Mouse (Mus musculus) hindbrain, postnatal 0 days (tissue): ENCODE data around the gene Gca. TPM values are rescaled to one million over a fixed set of nuclear protein-coding genes. Genes with fewer than 3 reads are reported as not detected.

Source experiments
- ATAC-seq: fragments of 200-750 bp; cut with Nextera tagmentation; 2 replicates; pipeline ENCODE4 v1.8.0; 2017; ENCODE audit warnings: mild to moderate bottlenecking, moderate TSS enrichment, moderate library complexity
- DNase-seq: peaks from one replicate; pipeline ENCODE4 v3.0.0-alpha.2; 2015; ENCODE audit warnings: low spot score
- H3K27ac ChIP-seq: fragments of 300-500 bp; sonication (generic); 2 replicates; pipeline ENCODE4 v1.5.1; 2014; ENCODE audit warnings: mild to moderate bottlenecking
- H3K27me3 ChIP-seq: fragments of 300-500 bp; sonication (generic); 2 replicates; pipeline ENCODE4 v1.6.1; 2014; ENCODE audit warnings: low read length, mixed read lengths; ENCODE audit not compliant: insufficient read depth
- H3K36me3 ChIP-seq: fragments of 300-500 bp; sonication (generic); 2 replicates; pipeline ENCODE4 v1.6.1; 2014; ENCODE audit warnings: low read length, mixed read lengths; ENCODE audit not compliant: insufficient read depth
- H3K4me1 ChIP-seq: fragments of 300-500 bp; sonication (generic); 2 replicates; pipeline ENCODE4 v1.6.1; 2014; ENCODE audit warnings: antibody characterized with exemption, low read length, mixed read lengths; ENCODE audit not compliant: insufficient read depth
- H3K4me2 ChIP-seq: fragments of 300-500 bp; sonication (generic); 2 replicates; pipeline ENCODE4 v1.6.1; 2014; ENCODE audit warnings: low read depth, mild to moderate bottlenecking, low read length, moderate library complexity, mixed read lengths
- H3K4me3 ChIP-seq: fragments of 300-500 bp; sonication (generic); 2 replicates; pipeline ENCODE4 v1.5.1; 2014; ENCODE audit warnings: low read length
- H3K9ac ChIP-seq: fragments of 300-500 bp; sonication (generic); replicated peaks from 2 replicates; pipeline ENCODE4 v1.6.1; 2014; ENCODE audit warnings: mild to moderate bottlenecking, low read length, moderate library complexity, mixed read lengths
- H3K9me3 ChIP-seq: fragments of 300-500 bp; sonication (generic); 2 replicates; pipeline ENCODE4 v1.6.1; 2016; ENCODE audit warnings: low read length, mixed read lengths
- CTCF ChIP-seq: IDR thresholded peaks from 2 replicates; pipeline ENCODE4 v1.5.1; 2016; ENCODE audit warnings: antibody characterized with exemption, control low read depth, low read depth
- WGBS: fragments of 180-500 bp; shearing (Covaris S2); extraction: QIAGEN DNeasy Blood & Tissue Kit; methylation state at CpG from one replicate; pipeline ENCODE4 v1.1.7; 2014; 5-methylcytosine and 5-hydroxymethylcytosine counted together
- polyA plus RNA-seq: library from polyadenylated mRNA; unstranded; fragments of >200 nt; fragmentation: Nextera tagmentation; extraction: Ambion mirVana; gene quantifications from 2 replicates; pipeline ENCODE4 v1.2.1, GENCODE M21; 2015
- total RNA-seq: library from RNA; depleted of rRNA; stranded (reverse); fragments of >200 nt; gene quantifications from 2 replicates; pipeline ENCODE4 v1.2.3, GENCODE M21; 2014

Gene Gca
- total and polyA plus RNA-seq, 2 experiments from 2014 or later, result 2.7 to 4.3 TPM

DNA sequence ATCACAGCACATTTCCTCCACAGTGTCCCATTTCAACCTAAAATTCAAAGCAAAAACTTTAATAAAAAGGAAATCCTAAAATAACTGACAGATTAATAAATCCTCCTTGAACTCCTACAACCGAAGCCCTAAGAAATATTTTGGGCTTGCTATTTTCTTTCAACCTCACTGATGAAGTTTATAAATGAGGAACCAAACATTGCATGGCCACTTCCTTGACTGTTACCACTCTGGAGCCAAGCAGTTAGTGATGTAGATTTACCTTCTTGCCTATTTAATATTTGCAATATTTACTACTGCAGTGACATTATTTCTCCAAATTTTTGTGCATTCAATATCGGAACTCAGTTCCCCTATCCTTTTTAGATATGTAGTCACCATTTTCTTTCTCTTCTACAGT lies 24.2 kb upstream of the Gca start:
- no peaks in the 10 kb centered on the region; the same call in 1 of the 2 replicates for H3K4me1 ChIP-seq
- no peak for ATAC-seq
- WGBS, result 90% methylated on average over 2 of the region's 2 CpGs

DNA sequence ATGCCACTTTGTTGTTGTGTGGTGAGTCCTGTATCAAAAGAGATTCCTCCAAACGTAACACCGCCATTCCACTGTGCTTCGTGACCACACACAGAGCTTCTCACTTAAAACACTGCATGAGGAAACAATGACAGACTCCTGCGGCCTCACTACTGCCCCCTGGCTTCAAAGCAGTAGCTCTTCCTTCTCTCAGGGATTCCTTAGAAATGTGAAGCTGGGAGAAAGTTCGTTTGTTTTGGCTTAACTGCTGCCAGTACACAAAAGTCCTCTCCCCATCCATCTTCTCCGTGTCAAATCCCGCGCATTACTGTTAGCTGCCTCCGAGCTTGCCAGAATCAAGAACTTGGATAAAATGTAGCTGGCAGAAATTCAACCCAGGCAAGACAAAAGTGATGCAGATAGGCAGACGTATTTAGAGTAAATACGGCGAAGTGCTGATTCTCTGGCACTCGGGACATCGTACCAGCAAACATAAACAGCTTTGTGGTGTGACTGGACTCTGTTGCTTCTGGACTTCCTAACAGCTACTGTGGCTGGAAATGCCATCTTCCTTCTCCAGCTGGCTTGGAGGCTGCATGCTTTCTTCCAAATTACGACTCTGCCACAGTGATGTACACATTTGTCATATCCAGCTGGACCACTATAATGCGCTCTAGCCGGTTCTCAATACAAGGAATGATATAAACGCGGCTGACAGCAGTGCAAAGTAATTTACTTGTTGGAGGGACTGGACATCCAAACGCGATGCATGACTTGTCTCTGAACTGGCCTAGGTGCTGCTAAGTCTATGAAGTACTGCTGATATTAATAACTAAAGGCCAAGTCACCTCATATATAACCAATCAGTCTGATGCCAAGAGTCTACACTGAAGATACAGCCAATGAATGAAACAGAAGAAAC lies 20.4 kb upstream of the Gca start:
- Histone ChIP-seq H3K36me3 (no peaks in the 10 kb centered on the region), H3K27me3 (no peaks in the 10 kb centered on the region), H3K9ac (no peak overlapping the region), H3K4me2 (peak overlapping the region; percentile 51), H3K27ac (no peak overlapping the region), H3K4me3 (peak overlapping the region; percentile 11), H3K4me1 (peaks cover 7% of the 10 kb centered on the region; the same call in 1 of the 2 replicates), H3K9me3 (no peaks in the 10 kb centered on the region)
- TF ChIP-seq CTCF, result peak; percentile 85
- DNase-seq (peak; percentile 70), ATAC-seq (0 out of 2 replicates have a peak, but pooled peaks have one; percentile 13)
- WGBS, result 34% methylated on average over 21 of the region's 21 CpGs

More for the DNA sequence above, 24.2 kb upstream of the Gca start:
- no peaks in the 10 kb centered on the region for H3K27me3 ChIP-seq
- no peak overlapping the region for H3K4me3 ChIP-seq
- no peaks in the 10 kb centered on the region for H3K9me3 ChIP-seq
- DNase-seq, result no peak
- H3K9ac ChIP-seq, result no peak overlapping the region
- no peaks in the 10 kb centered on the region for H3K36me3 ChIP-seq
- no peak for TF ChIP-seq CTCF
- no peak overlapping the region for H3K4me2 ChIP-seq
- no peak overlapping the region for H3K27ac ChIP-seq

DNA sequence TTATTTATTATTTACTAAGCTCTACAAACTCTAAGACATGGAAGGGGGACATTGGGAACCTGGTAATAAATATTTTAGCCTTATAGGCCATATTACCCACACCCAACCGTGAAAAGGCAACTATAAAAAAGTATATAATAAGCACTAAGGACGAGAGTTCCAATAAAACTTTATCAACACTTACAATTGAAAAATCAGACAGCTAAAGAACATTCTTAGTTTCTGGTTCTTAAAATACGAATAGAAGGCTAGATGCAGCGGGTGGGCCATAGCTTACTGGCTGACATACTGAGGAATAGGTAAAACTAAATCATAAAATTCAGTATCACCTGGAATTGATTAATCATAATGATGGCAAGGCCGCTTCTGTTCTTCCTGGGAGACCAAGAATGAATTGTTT lies 19.2 kb upstream of the Gca start:
- ATAC-seq, result no peak

GRCm38 (mm10) chr2:62645475-62645874 lies 18.6 kb upstream of the Gca start:
- H3K9me3 ChIP-seq, result no peaks in the 10 kb centered on the region
- H3K9ac ChIP-seq, result peak overlapping the region; percentile 40; the same call in 1 of the 2 replicates
- no peaks in the 10 kb centered on the region for H3K36me3 ChIP-seq
- peak overlapping the region; percentile 50 for H3K4me3 ChIP-seq
- peak; percentile 39 for ATAC-seq
- DNase-seq, result no peak
- WGBS, result 37% methylated on average over 12 of the region's 12 CpGs
- TF ChIP-seq CTCF, result no peak
- no peaks in the 10 kb centered on the region for H3K27me3 ChIP-seq
- no peak overlapping the region for H3K27ac ChIP-seq
- peaks cover 7% of the 10 kb centered on the region; the same call in 1 of the 2 replicates for H3K4me1 ChIP-seq
- peak overlapping the region; percentile 70 for H3K4me2 ChIP-seq

More for the DNA sequence above, 19.2 kb upstream of the Gca start:
- peaks cover 7% of the 10 kb centered on the region; the same call in 1 of the 2 replicates for H3K4me1 ChIP-seq
- no peaks in the 10 kb centered on the region for H3K27me3 ChIP-seq
- H3K9me3 ChIP-seq, result no peaks in the 10 kb centered on the region
- H3K4me3 ChIP-seq, result no peak overlapping the region
- 97% methylated on average over 5 of the region's 5 CpGs for WGBS
- DNase-seq, result no peak
- H3K27ac ChIP-seq, result no peak overlapping the region
- no peaks in the 10 kb centered on the region for H3K36me3 ChIP-seq
- TF ChIP-seq CTCF, result no peak
- H3K4me2 ChIP-seq, result no peak overlapping the region
- no peak overlapping the region for H3K9ac ChIP-seq

- no peaks in the 10 kb centered on the region for H3K36me3 ChIP-seq
- under 1% methylated on average over 30 of the region's 30 CpGs for WGBS
- no peaks in the 10 kb centered on the region for H3K9me3 ChIP-seq
- ATAC-seq (peak; percentile 79), DNase-seq (peak; percentile 64)
- peak within 1 kb of the TSS; percentile 50 for H3K4me3 ChIP-seq
- H3K4me1 ChIP-seq, result peaks cover 7% of the 10 kb centered on the region; the same call in 1 of the 2 replicates
- H3K27me3 ChIP-seq, result no peaks in the 10 kb centered on the region
- peak within 1 kb of the TSS; percentile 51; the same call in 1 of the 2 replicates for H3K27ac ChIP-seq
- H3K4me2 ChIP-seq, result peak within 1 kb of the TSS; percentile 70
- TF ChIP-seq CTCF, result peak; percentile 56
- peak within 1 kb of the TSS; percentile 40; the same call in 1 of the 2 replicates for H3K9ac ChIP-seq
These were observed 18.0 kb upstream of the Gca start, which contains the start of gene Ifih1 for GRCm38 (mm10) chr2:62646014-62646645. Gene Ifih1, minus strand, starts transcription at chr2:62646255.

- H3K4me2 ChIP-seq, result peak overlapping the region; percentile 70
- WGBS, result 13% methylated on average over 6 of the region's 6 CpGs
- no peaks in the 10 kb centered on the region for H3K9me3 ChIP-seq
- peak overlapping the region; percentile 50 for H3K4me3 ChIP-seq
- peak overlapping the region; percentile 40; the same call in 1 of the 2 replicates for H3K9ac ChIP-seq
- DNase-seq (peak; percentile 28), ATAC-seq (peak; percentile 63)
- no peaks in the 10 kb centered on the region for H3K27me3 ChIP-seq
- TF ChIP-seq CTCF, result no peak
- H3K27ac ChIP-seq, result peak overlapping the region; percentile 51; the same call in 1 of the 2 replicates
- no peaks in the 10 kb centered on the region for H3K36me3 ChIP-seq
- H3K4me1 ChIP-seq, result peaks cover 7% of the 10 kb centered on the region; the same call in 1 of the 2 replicates
These were observed 17.3 kb upstream of the Gca start for GRCm38 (mm10) chr2:62646671-62647289.
